ENCODE assay signal across 15 mouse cellular contexts in the genomic region with DNA sequence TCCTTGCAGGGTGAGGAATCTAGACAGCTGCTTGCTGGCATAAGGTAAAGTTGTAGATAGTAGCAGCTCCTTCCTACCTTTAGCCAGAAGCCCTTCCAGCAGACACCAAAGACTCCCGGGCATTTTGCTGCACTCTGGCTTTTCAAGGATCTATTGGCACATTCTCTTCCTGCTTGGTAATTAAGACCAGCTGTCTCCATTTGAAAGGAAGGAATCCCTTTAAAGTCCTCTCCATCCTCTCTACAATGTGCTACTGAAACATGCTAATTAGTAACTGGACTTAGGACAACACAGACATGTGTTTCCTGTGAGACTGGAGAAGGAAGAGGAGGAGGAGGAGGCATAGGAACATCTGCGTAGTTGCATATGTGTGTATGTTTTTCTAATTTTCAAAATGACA.
DNase-seq lines count a peak whose midpoint lies in the region; ATAC-seq lines count a peak whose summit lies in the region.
"Had no signal": no experiment of that assay in that cellular context is flagged by ENCODE, and none has a peak within 500 bp of the region (broad histone marks: within the 10 kb centered on the region; RNA-seq: fewer than 3 reads in every experiment).

No protein-coding gene starts in this region.

- no peak for ATAC-seq in heart, embryonic 12.5 days (ENCODE audit: insufficient number of reproducible peaks, low FRiP score)
- ATAC-seq in lung, embryonic 16.5 days (ENCODE audit: low read depth) = peak; percentile 61; the same call in 1 of the 2 replicates
- ATAC-seq in embryonic facial prominence, embryonic 12.5 days (ENCODE audit: insufficient number of reproducible peaks, insufficient read depth, low FRiP score, low TSS enrichment) = peak; percentile 64; the same call in 1 of the 2 replicates
- ATAC-seq: hindbrain, postnatal 0 days had no signal

- WGBS in heart, embryonic 12.5 days = 23% methylated on average over 2 of the region's 2 CpGs
- 29% methylated on average over 2 of the region's 2 CpGs for whole genome bisulfite sequencing in lung, embryonic 16.5 days
- WGBS in embryonic facial prominence, embryonic 12.5 days = 6% methylated on average over 2 of the region's 2 CpGs

- DNase-seq in heart, adult 8-10 months (ENCODE audit: low spot score) = peak; percentile 21
- DNase-seq in lung, postnatal 4 days = no peak
- peak; percentile 42 for DNase-seq in mesoderm, embryonic 11.5 days (ENCODE audit: low read depth, low spot score)
- DNase-seq in right cerebral cortex, postnatal 14 days = no peak
- DNase-seq in right cerebral cortex, adult 2 months (ENCODE audit: low spot score in 2 of 2) = no peak
- DNase-seq: cerebellum, adult 18-20 months; gastrocnemius, adult 2 months; kidney, postnatal 10 days had no signal

- H3K36me3 ChIP-seq in heart, embryonic 12.5 days = no peaks in the 10 kb centered on the region
- H3K36me3 ChIP-seq in lung, embryonic 16.5 days (ENCODE audit: control insufficient read depth, insufficient read depth, low read length) = no peaks in the 10 kb centered on the region
- no peaks in the 10 kb centered on the region for H3K36me3 ChIP-seq in embryonic facial prominence, embryonic 12.5 days
- H3K36me3 ChIP-seq: embryonic facial prominence, embryonic 13.5 days; heart, embryonic 13.5 days; limb, embryonic 15.5 days had no signal

- peaks cover 17% of the 10 kb centered on the region for H3K4me1 ChIP-seq in heart, embryonic 12.5 days (replicated peaks)
- H3K4me1 ChIP-seq in lung, embryonic 16.5 days (replicated peaks; ENCODE audit: control insufficient read depth, insufficient read depth, low read length) = peaks cover 5% of the 10 kb centered on the region; the same call in 1 of the 2 replicates
- H3K4me1 ChIP-seq in embryonic facial prominence, embryonic 12.5 days = peaks cover 12% of the 10 kb centered on the region
- H3K4me1 ChIP-seq: limb, embryonic 15.5 days had no signal

- no peaks in the 10 kb centered on the region for H3K27me3 ChIP-seq in heart, embryonic 12.5 days (replicated peaks)
- no peaks in the 10 kb centered on the region for H3K27me3 ChIP-seq in lung, embryonic 16.5 days (ENCODE audit: control insufficient read depth, insufficient read depth, low read depth, low read length)
- no peaks in the 10 kb centered on the region for H3K27me3 ChIP-seq in embryonic facial prominence, embryonic 12.5 days
- H3K27me3 ChIP-seq: embryonic facial prominence, embryonic 13.5 days; heart, embryonic 13.5 days; limb, embryonic 15.5 days had no signal

- H3K4me2 ChIP-seq in heart, embryonic 12.5 days = no peak overlapping the region
- no peak overlapping the region for H3K4me2 ChIP-seq in lung, embryonic 16.5 days (ENCODE audit: low read depth, low read length)
- H3K4me2 ChIP-seq in embryonic facial prominence, embryonic 12.5 days (replicated peaks) = no peak overlapping the region
- H3K4me2 ChIP-seq: embryonic facial prominence, embryonic 13.5 days; heart, embryonic 13.5 days; limb, embryonic 15.5 days had no signal

- H3K9me3 ChIP-seq in heart, embryonic 12.5 days (replicated peaks) = no peaks in the 10 kb centered on the region
- H3K9me3 ChIP-seq in lung, embryonic 16.5 days (ENCODE audit: control insufficient read depth, low read length) = no peaks in the 10 kb centered on the region
- H3K9me3 ChIP-seq in embryonic facial prominence, embryonic 12.5 days = no peaks in the 10 kb centered on the region
- H3K9me3 ChIP-seq: embryonic facial prominence, embryonic 13.5 days; heart, embryonic 13.5 days; limb, embryonic 15.5 days had no signal

- H3K4me3 ChIP-seq in heart, embryonic 12.5 days = no peak overlapping the region
- no peak overlapping the region for H3K4me3 ChIP-seq in lung, embryonic 16.5 days (ENCODE audit: low read length)
- H3K4me3 ChIP-seq in embryonic facial prominence, embryonic 12.5 days = no peak overlapping the region
- H3K4me3 ChIP-seq: embryonic facial prominence, embryonic 13.5 days; gastrocnemius, adult 2 months; heart, embryonic 13.5 days; limb, embryonic 15.5 days had no signal

- H3K27ac ChIP-seq in heart, embryonic 12.5 days (ENCODE audit: poor library complexity, severe bottlenecking) = no peak overlapping the region
- no peak overlapping the region for H3K27ac ChIP-seq in lung, embryonic 16.5 days (ENCODE audit: low read length)
- H3K27ac ChIP-seq in embryonic facial prominence, embryonic 12.5 days = no peak overlapping the region
- H3K27ac ChIP-seq: embryonic facial prominence, embryonic 13.5 days; gastrocnemius, adult 2 months; heart, embryonic 13.5 days; hindbrain, postnatal 0 days; limb, embryonic 15.5 days had no signal

- H3K9ac ChIP-seq in heart, embryonic 12.5 days = no peak overlapping the region
- no peak overlapping the region for H3K9ac ChIP-seq in lung, embryonic 16.5 days (ENCODE audit: low read length)
- no peak overlapping the region for H3K9ac ChIP-seq in embryonic facial prominence, embryonic 12.5 days
- H3K9ac ChIP-seq: embryonic facial prominence, embryonic 13.5 days; heart, embryonic 13.5 days; limb, embryonic 15.5 days had no signal

Comparison
In these comparisons a context has a peak if more than half of its experiments do, and no peak if none do; other contexts are left out.
1. DNase-seq: peak in heart, adult 8-10 months (single experiment) and mesoderm, embryonic 11.5 days (single experiment); none in lung, postnatal 4 days (0 of 2), right cerebral cortex, postnatal 14 days (single experiment) and right cerebral cortex, adult 2 months (0 of 2).